Mouse (Mus musculus): Measurements from ENCODE around the gene Cryba1. TPM values are rescaled to one million over a fixed set of nuclear protein-coding genes. Genes with fewer than 3 reads are reported as not detected.

The Cryba1 gene
- polyA plus RNA-seq (2015; fragmentation: Nextera tagmentation; extraction: Ambion mirVana) = not detected in 2 replicates

GRCm38 (mm10) chr11:77725183-77725582 lies at the start of gene Cryba1:
Gene Cryba1 (minus strand): TSS chr11:77725283.

GRCm38 (mm10) chr11:77762783-77763672 lies 37.9 kb upstream of the Cryba1 start, which contains the start of gene Myo18a:
Gene Myo18a (plus strand): TSS chr11:77763246.

DNA sequence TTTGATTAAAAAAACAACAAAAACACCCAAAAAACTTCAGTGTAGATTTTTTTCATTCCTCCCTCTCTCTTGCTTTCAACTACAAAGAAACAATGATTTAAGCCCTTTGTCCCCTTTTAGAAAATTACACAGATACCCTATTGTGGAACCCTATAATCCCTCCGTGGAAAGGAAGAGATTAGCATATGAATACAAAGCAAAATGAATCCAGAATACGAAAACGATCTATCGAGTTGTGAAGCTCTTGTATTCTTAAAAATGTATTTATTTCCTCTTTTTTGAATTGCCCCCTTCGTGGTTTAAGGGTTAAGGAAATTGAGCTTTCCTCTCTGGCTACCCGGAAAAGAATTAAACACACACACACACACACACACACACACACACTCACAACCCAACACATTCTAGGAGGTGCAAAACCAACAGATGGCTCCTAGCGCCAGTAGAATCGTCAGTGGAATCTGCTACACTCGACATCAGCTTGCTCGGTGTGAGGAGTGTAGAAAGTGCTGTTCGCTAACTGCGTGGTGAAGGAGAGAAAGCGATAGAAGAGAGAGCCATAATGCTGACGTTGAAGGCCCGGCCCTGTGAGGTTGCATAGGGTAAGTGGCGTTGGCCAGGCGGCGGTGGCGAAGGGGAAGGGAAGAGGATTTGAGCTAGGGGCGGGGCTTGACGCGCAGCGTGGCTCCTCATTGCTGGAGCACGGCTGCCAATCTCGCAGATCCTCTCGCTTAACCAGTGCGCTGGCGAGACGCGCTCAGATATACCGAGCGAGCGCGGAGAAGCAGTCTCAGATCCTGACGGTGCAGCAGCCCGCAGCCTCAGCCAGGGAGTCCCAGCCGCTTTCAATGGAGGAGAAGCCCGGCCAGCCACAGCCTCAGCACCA lies 39.5 kb downstream of the Cryba1 start, which contains the start of gene Nufip2:
Nufip2 (plus strand) TSS at position 773 of the 883 bp plus-strand sequence.

Other genes with a start within 250 kb of the Cryba1 start
- 32.7 and 36.8 TPM in 2 replicates for gene Ankrd13b, start 235.6 kb downstream of the Cryba1 start, polyA plus RNA-seq (2015; fragmentation: Nextera tagmentation; extraction: Ambion mirVana)
- 19.3 and 20.1 TPM in 2 replicates for gene Git1, start 231.7 kb downstream of the Cryba1 start, polyA plus RNA-seq (2015; fragmentation: Nextera tagmentation; extraction: Ambion mirVana)
- gene Abhd15, start 210.2 kb downstream of the Cryba1 start, polyA plus RNA-seq (2015; fragmentation: Nextera tagmentation; extraction: Ambion mirVana) = 2.0 and 2.5 TPM in 2 replicates
- gene Trp53i13, start 209.3 kb downstream of the Cryba1 start, polyA plus RNA-seq (2015; fragmentation: Nextera tagmentation; extraction: Ambion mirVana) = 20.3 and 22.7 TPM in 2 replicates
- gene Gm10392, start 206.1 kb downstream of the Cryba1 start, polyA plus RNA-seq (2015; fragmentation: Nextera tagmentation; extraction: Ambion mirVana) = not detected in 2 replicates
- gene Taok1, start 117.5 kb downstream of the Cryba1 start, polyA plus RNA-seq (2015; fragmentation: Nextera tagmentation; extraction: Ambion mirVana) = 24.8 and 24.9 TPM in 2 replicates
- gene Nufip2, start 39.1 kb downstream of the Cryba1 start, polyA plus RNA-seq (2015; fragmentation: Nextera tagmentation; extraction: Ambion mirVana) = 5.2 and 5.3 TPM in 2 replicates
- gene Myo18a, start 38.0 kb upstream of the Cryba1 start, polyA plus RNA-seq (2015; fragmentation: Nextera tagmentation; extraction: Ambion mirVana) = 24.2 and 32.7 TPM in 2 replicates
- gene Gm10277, start 62.5 kb upstream of the Cryba1 start, polyA plus RNA-seq (2015; fragmentation: Nextera tagmentation; extraction: Ambion mirVana) = 0.88 and 0.89 TPM in 2 replicates
- 4.1 and 4.8 TPM in 2 replicates for gene Pipox, start 168.8 kb upstream of the Cryba1 start, polyA plus RNA-seq (2015; fragmentation: Nextera tagmentation; extraction: Ambion mirVana)
- 107 and 126 TPM in 2 replicates for gene Sez6, start 205.5 kb upstream of the Cryba1 start, polyA plus RNA-seq (2015; fragmentation: Nextera tagmentation; extraction: Ambion mirVana)

Data from neural tube, postnatal 0 days (tissue).